Comparison of ENCODE assay signal across 15 mouse cellular contexts in genomic region chr6:109533526-109533925, GRCm38 (mm10).
"Had no signal": no experiment of that assay in that cellular context is flagged by ENCODE, and none has a peak within 500 bp of the region (broad histone marks: within the 10 kb centered on the region; RNA-seq: fewer than 3 reads in every experiment).

No protein-coding gene starts in this region.

- ATAC-seq: intestine, embryonic 15.5 days; liver, embryonic 12.5 days; midbrain, embryonic 13.5 days; midbrain, embryonic 16.5 days had no signal

- DNase-seq: kidney, adult 11 months; kidney, adult 8-10 months; kidney, postnatal 10 days; kidney, postnatal 4 days; lung, adult 18-20 months; lung, postnatal 10 days; lung, postnatal 36 days; retina, postnatal 1 day; spleen, adult 18-20 months; thymus, adult 18-20 months; thymus, postnatal 4 days had no signal
